Mouse (Mus musculus) limb, embryonic 12.5 days (tissue): ENCODE measurements around the gene Mt4. TPM values are rescaled to one million over a fixed set of nuclear protein-coding genes. Genes with fewer than 3 reads are reported as not detected.
A peak's percentile ranks its signal among the peaks of the same experiment; 100 is the strongest.

Experiments
- ATAC-seq: fragments of 200-750 bp; cut with Nextera tagmentation; 2 replicates; pipeline ENCODE4 v1.8.0; 2017; ENCODE audit warnings: low read depth, moderate TSS enrichment; ENCODE audit not compliant: insufficient number of reproducible peaks, insufficient read depth, low FRiP score, low TSS enrichment
- H3K27ac ChIP-seq: fragments of 300-500 bp; sonication (generic); 2 replicates; pipeline ENCODE4 v1.5.1; 2016; ENCODE audit warnings: mild to moderate bottlenecking, moderate library complexity
- H3K27me3 ChIP-seq: fragments of 300-500 bp; sonication (generic); 2 replicates; pipeline ENCODE4 v1.6.1; 2016; ENCODE audit warnings: mild to moderate bottlenecking, moderate library complexity
- H3K36me3 ChIP-seq: fragments of 300-500 bp; sonication (generic); 2 replicates; pipeline ENCODE4 v1.6.1; 2016; ENCODE audit warnings: mild to moderate bottlenecking, moderate library complexity
- H3K4me1 ChIP-seq: fragments of 300-500 bp; sonication (generic); replicated peaks from 2 replicates; pipeline ENCODE4 v1.6.1; 2016
- H3K4me2 ChIP-seq: fragments of 300-500 bp; sonication (generic); 2 replicates; pipeline ENCODE4 v1.6.1; 2016; ENCODE audit warnings: mild to moderate bottlenecking, moderate library complexity
- H3K4me3 ChIP-seq: fragments of 300-500 bp; sonication (generic); replicated peaks from 2 replicates; pipeline ENCODE4 v1.5.1; 2016; ENCODE audit warnings: mild to moderate bottlenecking
- H3K9ac ChIP-seq: fragments of 300-500 bp; sonication (generic); replicated peaks from 2 replicates; pipeline ENCODE4 v1.6.1; 2016; ENCODE audit warnings: mild to moderate bottlenecking, moderate library complexity
- H3K9me3 ChIP-seq: fragments of 300-500 bp; sonication (generic); 2 replicates; pipeline ENCODE4 v1.6.1; 2016; ENCODE audit warnings: mild to moderate bottlenecking, moderate library complexity
- WGBS: fragments of 180-500 bp; shearing (Covaris S2); methylation state at CpG from one replicate; pipeline ENCODE4 v1.1.7; 2016; 5-methylcytosine and 5-hydroxymethylcytosine counted together
- polyA plus RNA-seq: library from polyadenylated mRNA; unstranded; fragments of >200 nt; fragmentation: Nextera tagmentation; extraction: Ambion mirVana; gene quantifications from 2 replicates; pipeline ENCODE4 v1.2.1, GENCODE M21; 2016

Mt4 gene
- polyA plus RNA-seq, 1 experiment from 2014 or later, result not detected

DNA sequence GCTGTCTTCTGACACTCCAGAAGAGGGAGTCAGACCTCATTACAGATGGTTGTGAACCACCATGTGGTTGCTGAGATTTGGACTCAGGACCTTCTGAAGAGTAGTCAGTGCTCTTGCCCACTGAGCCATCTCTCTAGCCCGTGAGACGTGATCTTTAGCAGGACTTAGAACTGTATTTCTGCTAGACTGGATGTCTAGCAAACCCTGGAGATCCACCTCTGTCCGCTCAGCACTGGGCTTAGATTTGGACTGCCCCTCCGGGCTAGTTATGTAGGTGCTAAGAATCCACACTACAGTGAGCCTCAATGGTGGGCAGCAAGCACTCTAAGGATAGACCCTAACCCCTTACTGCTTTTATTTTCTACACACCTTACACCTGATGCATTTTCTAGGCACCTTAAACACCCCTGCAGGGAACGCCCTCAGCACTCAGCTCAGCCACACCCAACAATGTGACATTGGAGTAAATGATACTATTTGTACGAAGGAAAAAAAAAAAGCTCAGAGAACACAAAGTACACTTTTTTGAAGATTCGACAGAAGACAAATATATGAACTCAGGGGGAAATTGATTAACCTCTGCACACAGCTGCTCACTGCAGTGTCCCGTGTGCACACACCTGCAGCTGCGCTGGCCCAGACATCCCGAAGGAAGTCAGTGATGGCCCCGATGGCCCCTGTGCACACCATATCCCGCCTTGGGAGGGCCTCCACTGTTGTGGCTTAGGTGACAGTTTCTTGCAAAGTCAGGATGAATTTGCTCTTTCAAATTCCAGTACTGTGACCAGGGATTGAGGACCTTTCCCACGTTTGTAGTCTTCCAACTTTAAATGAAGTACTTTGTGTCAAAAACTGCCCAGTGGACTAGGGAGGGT is 45.3 kb downstream of the Mt4 start:
- no peak overlapping the region for H3K9ac ChIP-seq
- peak overlapping the region; percentile 48 for H3K4me2 ChIP-seq
- no peak overlapping the region for H3K27ac ChIP-seq
- peaks cover 47% of the 10 kb centered on the region for H3K4me1 ChIP-seq
- H3K36me3 ChIP-seq, result no peaks in the 10 kb centered on the region
- H3K9me3 ChIP-seq, result no peaks in the 10 kb centered on the region
- WGBS, result 63% methylated on average over 13 of the region's 13 CpGs
- no peak overlapping the region for H3K4me3 ChIP-seq
- no peak for ATAC-seq
- peaks cover 96% of the 10 kb centered on the region for H3K27me3 ChIP-seq

DNA sequence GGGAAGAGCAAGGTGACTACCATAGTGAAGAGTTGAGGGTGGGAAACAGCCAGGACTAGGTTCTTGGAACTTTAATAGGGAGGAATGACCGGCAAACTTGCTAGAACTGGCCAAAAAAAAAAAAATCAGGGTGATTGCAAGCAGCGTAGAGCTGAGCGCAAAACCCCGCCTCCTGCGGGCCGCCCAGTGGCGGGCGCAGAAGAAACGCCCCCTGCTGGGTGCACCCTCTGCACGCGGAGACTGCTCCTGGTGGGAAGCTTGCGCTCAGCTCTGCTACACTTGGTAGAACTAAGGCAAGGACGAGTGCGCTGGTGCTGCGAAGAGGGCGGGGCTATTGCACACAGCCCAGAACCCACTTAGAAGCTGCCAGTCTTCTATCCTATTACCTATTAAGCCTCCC is 46.1 kb downstream of the Mt4 start:
- Histone ChIP-seq H3K4me2 (peak overlapping the region; percentile 48), H3K4me3 (peak overlapping the region; percentile 18), H3K27me3 (peaks cover 97% of the 10 kb centered on the region), H3K36me3 (no peaks in the 10 kb centered on the region), H3K9me3 (no peaks in the 10 kb centered on the region), H3K27ac (no peak overlapping the region), H3K9ac (no peak overlapping the region), H3K4me1 (peaks cover 53% of the 10 kb centered on the region)
- ATAC-seq, result peak; percentile 34
- under 1% methylated on average over 16 of the region's 16 CpGs for WGBS

DNA sequence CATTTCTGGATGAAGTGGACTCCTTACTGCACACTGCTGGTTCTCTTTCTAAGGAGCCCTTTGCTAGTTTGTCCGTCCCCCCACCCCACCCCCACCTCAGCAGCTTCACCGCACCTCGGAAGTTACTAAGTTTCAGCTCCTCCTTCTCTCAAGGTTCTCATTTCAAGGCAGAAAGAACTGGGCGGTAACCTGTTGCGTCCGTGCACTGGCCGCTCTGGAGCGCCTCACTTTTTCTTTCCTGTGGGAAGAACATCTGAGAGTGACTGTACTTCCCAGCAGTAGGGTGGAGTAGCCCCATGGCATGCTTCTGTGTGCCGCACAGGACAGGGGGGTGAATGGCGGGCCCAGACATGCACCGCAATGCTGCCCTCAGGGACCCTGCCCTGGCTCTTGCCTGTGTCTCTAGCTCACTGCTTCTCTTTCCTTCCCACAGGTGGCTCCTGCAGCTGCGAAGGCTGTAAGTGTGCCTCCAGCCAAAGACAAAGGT is 47.4 kb downstream of the Mt4 start:
- WGBS, result 13% methylated on average over 12 of the region's 12 CpGs
- ATAC-seq, result no peak
- peaks cover 45% of the 10 kb centered on the region for H3K4me1 ChIP-seq

DNA sequence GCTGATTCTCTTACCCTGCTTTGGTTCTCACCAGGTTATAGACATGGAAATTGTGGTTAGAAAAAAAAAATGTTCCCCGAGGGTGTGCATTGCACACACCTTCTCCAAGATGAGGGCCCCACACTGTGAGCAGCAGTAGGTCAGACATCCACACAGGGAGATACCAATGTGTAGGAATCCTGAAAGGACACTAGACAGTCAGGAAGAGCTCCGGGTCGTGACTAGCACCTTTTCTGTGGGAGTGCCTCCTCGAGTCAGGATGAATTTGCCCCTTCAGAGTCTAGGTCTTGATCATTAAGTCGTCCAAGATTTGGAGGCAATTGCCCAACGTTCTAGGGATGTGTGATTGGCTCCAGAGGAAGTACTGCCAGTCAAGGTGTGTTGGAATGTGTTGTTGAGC is 48.8 kb downstream of the Mt4 start:
- Histone ChIP-seq H3K36me3 (no peaks in the 10 kb centered on the region), H3K9ac (no peak overlapping the region), H3K9me3 (no peaks in the 10 kb centered on the region), H3K4me1 (peaks cover 39% of the 10 kb centered on the region), H3K27me3 (peaks cover 87% of the 10 kb centered on the region), H3K4me2 (no peak overlapping the region), H3K4me3 (no peak overlapping the region), H3K27ac (no peak overlapping the region)
- WGBS, result 60% methylated on average over 6 of the region's 6 CpGs
- ATAC-seq, result no peak

More for the DNA sequence above, 47.4 kb downstream of the Mt4 start:
- Histone ChIP-seq H3K9ac (no peak overlapping the region), H3K27ac (no peak overlapping the region), H3K36me3 (no peaks in the 10 kb centered on the region), H3K4me3 (no peak overlapping the region), H3K27me3 (peaks cover 93% of the 10 kb centered on the region), H3K4me2 (peak overlapping the region; percentile 48; the same call in 1 of the 2 replicates), H3K9me3 (no peaks in the 10 kb centered on the region)

DNA sequence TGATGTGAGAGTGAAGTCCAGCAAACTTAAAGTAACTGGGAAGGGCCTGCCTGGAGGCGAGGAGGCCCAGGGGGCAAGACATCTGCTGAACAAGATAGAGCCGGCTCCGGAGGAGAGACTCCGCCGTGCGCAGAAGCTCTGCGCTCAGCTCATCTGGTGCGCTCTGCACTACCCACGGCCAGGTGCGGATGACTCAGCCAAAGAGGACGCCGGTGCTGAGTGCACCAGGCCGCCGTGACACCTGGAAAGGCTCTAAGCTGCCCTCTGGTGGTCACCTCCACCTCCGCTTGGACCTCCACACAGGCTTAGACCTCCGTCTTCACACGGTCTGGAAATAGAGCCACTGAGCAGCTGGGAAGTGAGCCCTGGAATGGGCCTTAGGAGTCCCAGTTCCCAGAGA is 49.5 kb downstream of the Mt4 start:
- WGBS, result 3% methylated on average over 17 of the region's 17 CpGs
- no peak overlapping the region for H3K9ac ChIP-seq

DNA sequence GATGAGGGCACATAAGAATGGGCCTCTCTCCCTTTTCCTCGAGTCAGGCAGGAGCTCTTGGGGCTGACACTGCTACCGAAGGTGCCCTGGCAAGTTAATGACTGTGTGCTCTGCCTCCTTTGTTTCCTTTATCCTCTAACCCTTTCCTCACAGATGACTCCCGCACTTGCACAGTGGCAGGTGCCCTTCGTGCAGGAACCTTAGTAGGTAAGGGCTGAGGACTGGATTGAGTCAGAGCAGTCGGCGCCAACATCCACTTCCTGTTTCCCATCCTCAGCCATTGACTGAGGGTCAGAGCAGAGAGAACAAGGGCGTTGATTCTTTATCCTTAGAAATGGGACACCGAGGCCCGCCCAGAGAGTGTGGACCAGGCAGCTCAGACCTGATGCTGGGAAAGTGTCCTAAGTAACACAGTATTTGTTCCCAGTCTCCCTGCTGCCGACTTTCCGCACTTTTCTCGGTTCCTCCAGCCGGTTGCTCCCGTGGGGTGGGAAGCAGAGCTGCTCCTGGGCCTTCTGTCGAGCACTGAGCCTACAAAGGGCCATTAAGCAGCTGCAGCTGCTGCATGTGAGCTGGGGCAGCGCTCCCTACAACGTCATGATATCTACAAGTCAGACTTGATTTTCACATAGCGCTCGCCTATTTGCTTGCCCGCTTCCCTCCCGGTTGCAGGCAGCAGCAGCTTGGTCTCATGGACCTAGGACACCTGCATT is 50.4 kb downstream of the Mt4 start:
- WGBS, result 27% methylated on average over 21 of the region's 21 CpGs
- Histone ChIP-seq H3K9me3 (no peaks in the 10 kb centered on the region), H3K4me1 (peaks cover 45% of the 10 kb centered on the region), H3K27me3 (peaks cover 73% of the 10 kb centered on the region), H3K4me3 (no peak overlapping the region), H3K9ac (no peak overlapping the region), H3K36me3 (no peaks in the 10 kb centered on the region), H3K27ac (no peak overlapping the region), H3K4me2 (peak overlapping the region; percentile 42; the same call in 1 of the 2 replicates)
- ATAC-seq, result no peak

More for the DNA sequence above, 49.5 kb downstream of the Mt4 start:
- 0 out of 2 replicates have a peak overlapping the region, but pooled peaks have one; percentile 20 for H3K4me3 ChIP-seq
- no peak overlapping the region for H3K27ac ChIP-seq
- peaks cover 45% of the 10 kb centered on the region for H3K4me1 ChIP-seq
- peak overlapping the region; percentile 42 for H3K4me2 ChIP-seq
- peaks cover 82% of the 10 kb centered on the region for H3K27me3 ChIP-seq
- H3K9me3 ChIP-seq, result no peaks in the 10 kb centered on the region
- H3K36me3 ChIP-seq, result no peaks in the 10 kb centered on the region
- ATAC-seq, result peak; percentile 76; the same call in 1 of the 2 replicates

Other genes with a start within 250 kb of the Mt4 start
- gene Amfr, start 124.4 kb upstream of the Mt4 start, polyA plus RNA-seq, result 48.1 and 53.1 TPM in 2 replicates
- gene Nudt21, start 100.2 kb upstream of the Mt4 start, polyA plus RNA-seq, result 132 and 148 TPM in 2 replicates
- 14.0 and 16.1 TPM in 2 replicates for gene Ogfod1, start 100.0 kb upstream of the Mt4 start, polyA plus RNA-seq
- gene Bbs2, start 38.3 kb upstream of the Mt4 start, polyA plus RNA-seq, result 12.5 and 15.3 TPM in 2 replicates
- gene Mt3, start 15.4 kb downstream of the Mt4 start, polyA plus RNA-seq, result 0.43 and 0.45 TPM in 2 replicates
- gene Mt2, start 35.5 kb downstream of the Mt4 start, polyA plus RNA-seq, result 15.1 TPM in 2 replicates
- gene Mt1, start 41.9 kb downstream of the Mt4 start, polyA plus RNA-seq, result 43.6 and 53.6 TPM in 2 replicates
- 114 TPM in 2 replicates for gene Nup93, start 77.4 kb downstream of the Mt4 start, polyA plus RNA-seq
- not detected in 2 replicates for gene Slc12a3, start 192.0 kb downstream of the Mt4 start, polyA plus RNA-seq
- 47.5 and 50.9 TPM in 2 replicates for gene Herpud1, start 249.2 kb downstream of the Mt4 start, polyA plus RNA-seq